Mouse (Mus musculus): ENCODE measurements at regions not wholly inside any gene's neighbourhood (a gene's known extent, or its start where the extent isn't known, plus 50 kb on each side); places are given as distances from the start of the nearest gene placed in this dataset.

- DNase-seq (ENCODE audit: low spot score in 2 of 2) = no peak
These were observed 532.1 kb downstream of the Tmem114 start for GRCm38 (mm10) chr16:7892799-7893198.

- no peak for DNase-seq (ENCODE audit: low spot score in 2 of 2)
These were observed 561.5 kb downstream of the Tmem114 start for GRCm38 (mm10) chr16:7863406-7863805.

- no peak for DNase-seq (ENCODE audit: low spot score in 2 of 2)
These were observed 585.8 kb downstream of the Tmem114 start for GRCm38 (mm10) chr16:7839139-7839538.

- no peak for DNase-seq (ENCODE audit: low spot score in 2 of 2)
These were observed 593.8 kb downstream of the Tmem114 start for GRCm38 (mm10) chr16:7831142-7831541.

GRCm38 (mm10) chr16:7829939-7830650 is 594.8 kb downstream of the Tmem114 start:
- DNase-seq (ENCODE audit: low spot score in 2 of 2) = no peak

- DNase-seq (ENCODE audit: low spot score in 2 of 2) = no peak
These were observed 623.8 kb downstream of the Tmem114 start for GRCm38 (mm10) chr16:7801161-7801560.

GRCm38 (mm10) chr16:7797176-7797786 is 627.7 kb downstream of the Tmem114 start:
- no peak for DNase-seq (ENCODE audit: low spot score in 2 of 2)

- no peak for DNase-seq (ENCODE audit: low spot score in 2 of 2)
These were observed 629.4 kb downstream of the Tmem114 start for GRCm38 (mm10) chr16:7795561-7795960.

GRCm38 (mm10) chr16:7792521-7792920 is 632.4 kb downstream of the Tmem114 start:
- DNase-seq (ENCODE audit: low spot score in 2 of 2) = no peak

GRCm38 (mm10) chr16:7790260-7790659 is 634.7 kb downstream of the Tmem114 start:
- no peak for DNase-seq (ENCODE audit: low spot score in 2 of 2)

GRCm38 (mm10) chr16:7788209-7788608 is 636.7 kb downstream of the Tmem114 start:
- DNase-seq (ENCODE audit: low spot score in 2 of 2) = no peak

- no peak for DNase-seq (ENCODE audit: low spot score in 2 of 2)
These were observed 643.4 kb downstream of the Tmem114 start for GRCm38 (mm10) chr16:7781506-7781905.

- DNase-seq (ENCODE audit: low spot score in 2 of 2) = no peak
These were observed 649.3 kb downstream of the Tmem114 start for GRCm38 (mm10) chr16:7775635-7776034.

GRCm38 (mm10) chr16:7768433-7768832 is 656.5 kb downstream of the Tmem114 start:
- no peak for DNase-seq (ENCODE audit: low spot score in 2 of 2)

- no peak for DNase-seq (ENCODE audit: low spot score in 2 of 2)
These were observed 657.2 kb downstream of the Tmem114 start for GRCm38 (mm10) chr16:7767691-7768090.

- DNase-seq (ENCODE audit: low spot score in 2 of 2) = no peak
These were observed 660.6 kb downstream of the Tmem114 start for GRCm38 (mm10) chr16:7764383-7764782.

- DNase-seq (ENCODE audit: low spot score in 2 of 2) = no peak
These were observed 696.8 kb downstream of the Tmem114 start for GRCm38 (mm10) chr16:7728186-7728585.

GRCm38 (mm10) chr16:7725225-7725624 is 699.7 kb downstream of the Tmem114 start:
- DNase-seq (ENCODE audit: low spot score in 2 of 2) = no peak

GRCm38 (mm10) chr16:7701471-7701870 is 723.5 kb downstream of the Tmem114 start:
- DNase-seq (ENCODE audit: low spot score in 2 of 2) = no peak

- no peak for DNase-seq (ENCODE audit: low spot score in 2 of 2)
These were observed 739.5 kb downstream of the Tmem114 start for GRCm38 (mm10) chr16:7685484-7685883.

GRCm38 (mm10) chr16:7666096-7666495 is 758.8 kb downstream of the Tmem114 start:
- DNase-seq (ENCODE audit: low spot score in 2 of 2) = no peak

GRCm38 (mm10) chr16:7658133-7658532 is 766.8 kb downstream of the Tmem114 start:
- no peak for DNase-seq (ENCODE audit: low spot score in 2 of 2)

GRCm38 (mm10) chr16:7654451-7654850 is 770.5 kb downstream of the Tmem114 start:
- DNase-seq (ENCODE audit: low spot score in 2 of 2) = no peak

Measured in urinary bladder, adult 18-20 months (tissue).